Mouse (Mus musculus): ENCODE data around the gene Tmprss15. TPM values are rescaled to one million over a fixed set of nuclear protein-coding genes. Genes with fewer than 3 reads are reported as not detected.

Gene Tmprss15
- polyA plus RNA-seq (2015; fragmentation: Nextera tagmentation; extraction: Ambion mirVana), result not detected in 2 replicates

- Histone ChIP-seq H3K36me3 (no peaks in the 10 kb centered on the region), H3K4me2 (no peak within 1 kb of the TSS), H3K4me1 (replicated peaks) (no peaks in the 10 kb centered on the region), H3K9ac (no peak within 1 kb of the TSS), H3K9me3 (no peaks in the 10 kb centered on the region), H3K27me3 (no peaks in the 10 kb centered on the region), H3K4me3 (no peak within 1 kb of the TSS), H3K27ac (replicated peaks) (no peak within 1 kb of the TSS)
- no peak for ATAC-seq (ENCODE audit: low FRiP score, low read depth)
- WGBS, result 90% methylated on average over 4 of the region's 4 CpGs
These were observed at the start of gene Tmprss15 for GRCm38 (mm10) chr16:79090997-79091396. Gene Tmprss15, minus strand, starts transcription at chr16:79091097.

- Histone ChIP-seq H3K36me3 (no peaks in the 10 kb centered on the region), H3K9me3 (no peaks in the 10 kb centered on the region), H3K9ac (no peak overlapping the region), H3K4me2 (no peak overlapping the region), H3K27ac (replicated peaks) (no peak overlapping the region), H3K27me3 (no peaks in the 10 kb centered on the region), H3K4me3 (no peak overlapping the region), H3K4me1 (replicated peaks) (peaks cover 4% of the 10 kb centered on the region; the same call in 1 of the 2 replicates)
- ATAC-seq (ENCODE audit: low FRiP score, low read depth), result no peak
- 63% methylated on average over 1 of the region's 1 CpGs for WGBS
These were observed 24.0 kb upstream of the Tmprss15 start for GRCm38 (mm10) chr16:79114879-79115278.

DNA sequence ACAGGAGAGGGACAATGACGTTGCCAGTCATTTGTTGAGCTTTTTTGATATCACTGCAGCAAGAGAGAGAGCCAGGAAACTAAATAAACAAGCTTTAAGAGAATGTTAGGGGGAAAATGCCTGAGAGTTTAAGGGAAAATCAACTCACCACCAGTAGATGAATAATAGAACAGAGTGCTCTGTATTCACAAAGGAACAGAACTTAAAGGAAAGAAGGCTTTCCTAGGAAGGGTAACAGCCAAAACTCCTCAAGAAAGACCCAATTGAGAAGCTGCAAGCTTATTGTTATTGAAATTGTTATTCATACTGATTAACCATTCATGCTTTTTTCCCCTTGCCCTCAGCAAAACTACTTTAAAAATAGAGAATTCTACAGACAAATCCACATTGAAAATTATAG lies 18.6 kb upstream of the Tmprss15 start:
- Histone ChIP-seq H3K36me3 (no peaks in the 10 kb centered on the region), H3K4me2 (no peak overlapping the region), H3K4me1 (replicated peaks) (no peaks in the 10 kb centered on the region), H3K4me3 (no peak overlapping the region), H3K27ac (replicated peaks) (no peak overlapping the region), H3K27me3 (no peaks in the 10 kb centered on the region), H3K9ac (no peak overlapping the region), H3K9me3 (no peaks in the 10 kb centered on the region)
- ATAC-seq (ENCODE audit: low FRiP score, low read depth), result no peak
- 36% methylated on average over 1 of the region's 1 CpGs for WGBS

- 81% methylated on average over 5 of the region's 5 CpGs for WGBS
- H3K4me1 ChIP-seq (replicated peaks), result no peaks in the 10 kb centered on the region
- H3K27me3 ChIP-seq, result no peaks in the 10 kb centered on the region
- H3K9me3 ChIP-seq, result no peaks in the 10 kb centered on the region
- no peaks in the 10 kb centered on the region for H3K36me3 ChIP-seq
- no peak overlapping the region for H3K9ac ChIP-seq
- H3K4me2 ChIP-seq, result no peak overlapping the region
- no peak overlapping the region for H3K27ac ChIP-seq (replicated peaks)
- H3K4me3 ChIP-seq, result no peak overlapping the region
- no peak for ATAC-seq (ENCODE audit: low FRiP score, low read depth)
These were observed 18.1 kb upstream of the Tmprss15 start for GRCm38 (mm10) chr16:79108969-79109368.

DNA sequence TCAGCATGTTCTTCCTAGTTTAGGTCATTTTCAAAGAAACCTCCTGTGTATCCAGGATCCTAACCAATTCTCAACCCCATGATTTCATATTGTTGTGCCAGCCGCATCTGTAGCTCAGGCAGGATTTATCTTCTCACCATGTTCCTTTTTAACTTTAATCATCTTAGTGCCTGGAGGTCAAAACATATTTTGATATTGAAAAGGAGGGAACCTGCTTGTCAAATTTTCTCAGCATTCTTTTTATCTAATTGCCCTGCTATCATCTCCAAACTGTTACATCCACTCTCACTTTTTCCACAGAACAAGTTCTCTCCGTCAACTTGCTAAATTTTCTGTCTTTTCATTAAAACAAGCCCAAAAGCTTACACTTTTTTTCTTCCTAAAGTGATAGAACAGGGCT lies 9.4 kb upstream of the Tmprss15 start:
- Histone ChIP-seq H3K9ac (no peak overlapping the region), H3K36me3 (no peaks in the 10 kb centered on the region), H3K4me1 (replicated peaks) (no peaks in the 10 kb centered on the region), H3K9me3 (no peaks in the 10 kb centered on the region), H3K27ac (replicated peaks) (no peak overlapping the region), H3K4me3 (no peak overlapping the region), H3K27me3 (no peaks in the 10 kb centered on the region), H3K4me2 (no peak overlapping the region)
- 88% methylated on average over 2 of the region's 2 CpGs for WGBS
- ATAC-seq (ENCODE audit: low FRiP score, low read depth), result no peak

DNA sequence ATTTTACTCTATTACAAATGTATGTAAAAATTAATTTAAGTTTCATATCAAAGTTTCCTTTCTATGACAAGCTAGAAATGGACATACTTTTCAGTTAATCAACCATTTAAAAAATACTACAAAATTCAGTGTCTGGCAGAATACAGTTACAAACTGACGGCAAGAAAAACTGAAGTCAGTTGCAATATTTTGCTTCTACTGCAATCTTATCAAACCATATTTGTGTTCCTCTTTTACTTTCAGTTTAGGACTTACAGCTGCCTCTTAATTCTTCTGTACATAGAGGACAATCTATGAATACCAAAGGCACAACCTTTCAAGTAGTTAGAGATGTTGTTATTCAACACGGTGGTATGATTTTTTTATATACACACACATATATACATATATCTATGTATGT lies 7.4 kb upstream of the Tmprss15 start:
- H3K9ac ChIP-seq, result no peak overlapping the region
- H3K9me3 ChIP-seq, result no peaks in the 10 kb centered on the region
- H3K4me1 ChIP-seq (replicated peaks), result no peaks in the 10 kb centered on the region

DNA sequence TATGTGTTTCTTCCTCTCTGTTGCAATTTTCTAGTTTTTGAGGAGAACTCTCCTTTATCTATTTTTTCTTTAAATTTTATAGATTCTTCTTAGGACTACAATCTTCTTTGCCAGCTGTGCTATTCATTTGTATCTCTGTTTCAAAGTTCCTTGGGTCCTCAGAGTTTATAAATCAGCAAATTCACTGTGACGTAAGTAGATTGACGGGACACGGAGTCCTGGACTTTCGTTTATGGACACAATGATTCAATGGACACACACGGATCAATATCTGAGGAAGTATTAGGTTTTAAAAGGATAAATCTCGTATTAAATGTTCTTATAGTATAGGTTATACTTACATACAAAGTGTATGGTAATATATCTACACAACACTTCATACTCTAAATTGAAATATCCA lies 4.3 kb downstream of the Tmprss15 start:
- Histone ChIP-seq H3K36me3 (no peaks in the 10 kb centered on the region), H3K27me3 (no peaks in the 10 kb centered on the region), H3K4me1 (replicated peaks) (no peaks in the 10 kb centered on the region), H3K9me3 (no peaks in the 10 kb centered on the region), H3K9ac (no peak overlapping the region), H3K4me2 (no peak overlapping the region), H3K27ac (replicated peaks) (no peak overlapping the region), H3K4me3 (no peak overlapping the region)
- 88% methylated on average over 6 of the region's 6 CpGs for WGBS
- ATAC-seq (ENCODE audit: low FRiP score, low read depth), result no peak

More for the DNA sequence above, 7.4 kb upstream of the Tmprss15 start:
- H3K36me3 ChIP-seq, result no peaks in the 10 kb centered on the region
- no peak overlapping the region for H3K27ac ChIP-seq (replicated peaks)
- no peak for ATAC-seq (ENCODE audit: low FRiP score, low read depth)
- 94% methylated on average over 2 of the region's 2 CpGs for WGBS
- no peaks in the 10 kb centered on the region for H3K27me3 ChIP-seq
- H3K4me3 ChIP-seq, result no peak overlapping the region
- no peak overlapping the region for H3K4me2 ChIP-seq

DNA sequence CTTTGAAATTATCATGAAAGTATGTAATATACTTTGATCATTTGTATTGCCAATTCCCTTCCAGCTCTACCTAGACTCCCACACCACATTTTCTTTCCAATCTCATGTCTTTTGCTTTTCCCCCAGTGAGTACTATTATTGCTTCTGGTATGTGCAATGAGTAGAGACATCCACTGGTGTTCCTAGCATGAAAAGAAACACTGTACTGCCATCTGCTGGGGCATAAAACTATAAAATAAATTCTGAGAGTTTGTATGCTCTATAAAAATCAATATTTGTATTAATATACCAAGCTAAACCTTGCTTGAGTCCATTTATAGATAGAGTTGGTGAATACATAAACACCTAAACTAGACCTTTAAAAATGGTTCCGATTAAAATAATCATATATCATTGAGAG lies 27.0 kb downstream of the Tmprss15 start:
- H3K4me2 ChIP-seq, result no peak overlapping the region

GRCm38 (mm10) chr16:79058775-79059558 lies 31.9 kb downstream of the Tmprss15 start:
- ATAC-seq (ENCODE audit: low FRiP score, low read depth), result no peak
- WGBS, result 68% methylated on average over 12 of the region's 12 CpGs
- Histone ChIP-seq H3K27me3 (no peaks in the 10 kb centered on the region), H3K36me3 (no peaks in the 10 kb centered on the region), H3K4me1 (replicated peaks) (no peaks in the 10 kb centered on the region), H3K27ac (replicated peaks) (no peak overlapping the region), H3K4me2 (no peak overlapping the region), H3K9ac (no peak overlapping the region), H3K9me3 (no peaks in the 10 kb centered on the region), H3K4me3 (no peak overlapping the region)

More for the DNA sequence above, 27.0 kb downstream of the Tmprss15 start:
- H3K36me3 ChIP-seq, result no peaks in the 10 kb centered on the region
- H3K9me3 ChIP-seq, result no peaks in the 10 kb centered on the region
- H3K4me1 ChIP-seq (replicated peaks), result no peaks in the 10 kb centered on the region
- 95% methylated on average over 1 of the region's 1 CpGs for WGBS
- no peaks in the 10 kb centered on the region for H3K27me3 ChIP-seq
- H3K9ac ChIP-seq, result no peak overlapping the region
- no peak overlapping the region for H3K27ac ChIP-seq (replicated peaks)
- ATAC-seq (ENCODE audit: low FRiP score, low read depth), result no peak
- no peak overlapping the region for H3K4me3 ChIP-seq

DNA sequence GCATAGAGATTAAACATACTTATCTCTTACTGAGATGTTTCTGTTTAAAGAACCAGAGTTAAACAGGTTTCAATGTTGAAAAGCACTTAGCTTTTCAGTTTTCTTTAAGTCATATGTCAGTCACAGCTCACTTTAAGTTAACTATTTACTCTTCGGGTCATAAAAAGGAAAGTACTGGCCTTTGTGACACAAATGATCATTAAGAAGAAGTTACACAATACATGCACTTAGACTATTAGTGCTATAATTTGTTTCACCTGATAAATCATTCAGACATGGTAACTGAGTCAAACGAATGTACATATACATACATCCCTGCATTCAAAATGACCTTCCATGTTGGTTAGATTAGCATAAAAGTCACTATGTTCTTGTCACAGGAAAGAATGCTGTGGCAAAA lies 58.3 kb downstream of the Tmprss15 start:
- Histone ChIP-seq H3K4me3 (no peak overlapping the region), H3K27me3 (no peaks in the 10 kb centered on the region), H3K4me1 (replicated peaks) (no peaks in the 10 kb centered on the region), H3K36me3 (no peaks in the 10 kb centered on the region), H3K27ac (replicated peaks) (no peak overlapping the region), H3K9me3 (no peaks in the 10 kb centered on the region), H3K9ac (no peak overlapping the region), H3K4me2 (no peak overlapping the region)
- ATAC-seq (ENCODE audit: low FRiP score, low read depth), result no peak
- WGBS, result 72% methylated on average over 2 of the region's 2 CpGs

DNA sequence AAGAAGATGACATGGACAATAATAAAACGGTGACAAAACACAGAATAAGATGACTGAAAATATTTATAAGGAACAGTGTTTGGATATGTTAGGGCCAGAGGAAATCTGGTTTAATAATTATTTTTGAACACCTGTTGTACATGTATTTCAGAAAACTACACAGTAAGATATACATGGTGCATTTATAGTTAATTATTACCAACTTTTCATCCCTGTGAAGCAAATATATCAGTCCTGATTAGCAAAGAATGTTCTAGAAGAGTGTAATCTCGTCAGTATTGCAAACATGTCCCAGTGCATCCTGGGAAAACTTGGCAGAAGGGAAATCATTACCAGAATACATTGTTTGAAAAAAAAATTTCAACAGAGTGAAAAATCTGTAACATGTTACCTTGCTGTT lies 88.1 kb downstream of the Tmprss15 start:
- no peaks in the 10 kb centered on the region for H3K27me3 ChIP-seq
- no peak overlapping the region for H3K27ac ChIP-seq (replicated peaks)
- H3K4me1 ChIP-seq (replicated peaks), result no peaks in the 10 kb centered on the region
- H3K36me3 ChIP-seq, result no peaks in the 10 kb centered on the region
- WGBS, result 82% methylated on average over 2 of the region's 2 CpGs
- no peak overlapping the region for H3K4me2 ChIP-seq
- ATAC-seq (ENCODE audit: low FRiP score, low read depth), result no peak
- no peaks in the 10 kb centered on the region for H3K9me3 ChIP-seq
- H3K4me3 ChIP-seq, result no peak overlapping the region
- no peak overlapping the region for H3K9ac ChIP-seq

GRCm38 (mm10) chr16:79001679-79002078 lies 89.2 kb downstream of the Tmprss15 start:
- no peak overlapping the region for H3K4me3 ChIP-seq
- no peaks in the 10 kb centered on the region for H3K36me3 ChIP-seq
- H3K9ac ChIP-seq, result no peak overlapping the region
- H3K9me3 ChIP-seq, result no peaks in the 10 kb centered on the region
- WGBS, result 92% methylated on average over 9 of the region's 9 CpGs
- H3K27me3 ChIP-seq, result no peaks in the 10 kb centered on the region
- H3K4me1 ChIP-seq (replicated peaks), result no peaks in the 10 kb centered on the region
- no peak overlapping the region for H3K4me2 ChIP-seq
- no peak overlapping the region for H3K27ac ChIP-seq (replicated peaks)
- ATAC-seq (ENCODE audit: low FRiP score, low read depth), result no peak

GRCm38 (mm10) chr16:78976384-78976783 lies 114.5 kb downstream of the Tmprss15 start:
- no peaks in the 10 kb centered on the region for H3K9me3 ChIP-seq
- no peaks in the 10 kb centered on the region for H3K27me3 ChIP-seq
- H3K27ac ChIP-seq (replicated peaks), result no peak overlapping the region
- no peak overlapping the region for H3K9ac ChIP-seq
- 78% methylated on average over 8 of the region's 8 CpGs for WGBS
- ATAC-seq (ENCODE audit: low FRiP score, low read depth), result no peak
- H3K4me3 ChIP-seq, result no peak overlapping the region
- no peaks in the 10 kb centered on the region for H3K4me1 ChIP-seq (replicated peaks)
- no peak overlapping the region for H3K4me2 ChIP-seq
- H3K36me3 ChIP-seq, result no peaks in the 10 kb centered on the region

Data from hindbrain, embryonic 15.5 days (tissue).